Mouse (Mus musculus): ENCODE measurements around the gene Fbxl8. TPM values are rescaled to one million over a fixed set of nuclear protein-coding genes. Genes with fewer than 3 reads are reported as not detected.
"Not testable (repeated sequence)": the region's sequence is repeated elsewhere in the genome, so short reads cannot be mapped to it uniquely, and the experiment has no call there.

The Fbxl8 gene
- polyA plus RNA-seq (2016; fragmentation: Nextera tagmentation; extraction: Ambion mirVana) = 0.64 and 0.72 TPM in 2 replicates

DNA sequence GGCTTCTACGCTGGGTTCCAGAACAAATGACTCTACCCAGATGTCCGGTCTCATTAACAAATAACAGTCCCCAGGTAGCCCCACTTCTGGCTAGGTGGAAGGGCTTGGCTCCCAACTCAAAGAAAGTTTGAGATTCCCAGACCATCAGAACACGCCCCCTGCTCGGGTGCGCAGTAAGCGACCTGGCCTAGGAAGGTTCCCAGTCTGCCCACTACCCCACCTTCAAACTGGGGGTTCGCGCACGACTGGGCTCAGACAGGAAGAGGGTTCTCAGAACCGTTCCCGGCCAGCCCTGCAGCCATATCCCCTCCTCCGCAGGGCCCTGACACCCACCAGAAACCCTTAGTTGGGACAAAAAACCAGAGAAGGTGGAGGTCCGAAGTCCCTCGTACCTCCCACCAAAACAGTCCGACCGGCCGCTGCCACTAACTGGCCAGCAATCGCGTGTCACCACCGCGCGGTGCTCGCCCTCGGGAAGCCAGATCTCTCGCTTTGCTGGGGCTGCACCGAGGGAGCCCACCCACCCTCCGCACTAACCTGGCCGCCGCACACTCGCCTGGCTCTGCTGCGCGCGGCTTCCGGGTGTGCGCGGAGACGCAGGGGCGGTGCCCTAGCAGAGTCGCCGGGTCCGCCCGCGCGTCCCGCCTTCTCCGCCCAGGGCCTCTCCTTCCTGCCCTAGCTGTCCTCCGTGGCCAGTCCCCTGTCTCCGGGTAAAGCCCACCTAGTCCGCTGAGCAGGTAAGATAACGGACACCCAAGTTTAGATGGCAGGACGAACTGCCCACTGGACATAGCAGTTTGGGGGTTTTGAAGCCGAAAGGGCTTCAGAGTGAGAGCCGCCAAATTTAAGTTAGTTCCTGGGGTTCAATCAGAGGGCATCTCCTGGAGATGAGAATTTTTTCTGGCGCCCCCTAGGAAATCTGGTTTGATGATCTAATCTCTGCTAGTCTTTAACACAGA is at the start of gene Fbxl8, which contains the start of gene Tradd:
Gene Fbxl8, plus strand, starts transcription at position 625 of the 959 bp plus-strand sequence.
Gene Tradd, minus strand, starts transcription at position 586 of the 959 bp plus-strand sequence.
- Histone ChIP-seq H3K4me1 (peaks cover 37% of the 10 kb centered on the region), H3K9me3 (replicated peaks) (peaks cover 7% of the 10 kb centered on the region), H3K27me3 (ENCODE audit: low read depth, poor library complexity, severe bottlenecking) (peaks cover 100% of the 10 kb centered on the region), H3K27ac (replicated peaks) (peak within 1 kb of the TSS; percentile 28; the same call in 1 of the 2 replicates), H3K36me3 (no peaks in the 10 kb centered on the region), H3K4me3 (peak within 1 kb of the TSS; percentile 62)
- 2% methylated on average over 54 of the region's 54 CpGs for WGBS
- DNase-seq (ENCODE audit: low spot score) = peak; percentile 72

DNA sequence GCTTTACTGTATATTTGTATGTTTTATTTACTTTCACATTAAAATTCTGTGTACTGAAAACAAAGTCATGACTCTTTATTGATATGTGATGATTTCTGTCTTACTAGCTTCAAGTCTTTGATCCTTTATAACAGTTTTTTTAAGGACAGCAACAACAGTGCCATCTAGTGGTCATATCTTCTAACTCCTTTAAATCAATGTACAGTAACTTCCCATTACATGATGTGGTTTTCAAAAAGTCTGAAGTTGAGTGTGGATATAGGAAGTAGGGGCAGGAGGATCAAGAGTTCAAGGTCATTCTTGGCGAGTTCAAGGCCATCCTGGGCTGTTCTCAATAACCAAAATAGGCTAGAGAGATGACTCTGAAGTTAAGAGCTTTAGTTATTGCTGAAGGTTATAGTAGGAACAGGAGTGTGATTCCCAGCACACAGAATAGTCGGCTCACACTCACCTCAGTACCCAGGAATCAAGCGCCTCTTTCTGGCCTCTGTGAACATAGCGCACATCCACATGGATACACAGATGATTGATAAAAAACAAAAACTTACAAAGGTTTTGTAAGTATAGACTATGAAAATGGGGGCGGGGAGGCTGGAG is 46.4 kb upstream of the Fbxl8 start:
- 82% methylated on average over 5 of the region's 5 CpGs for WGBS
- Histone ChIP-seq H3K4me1 (no peaks in the 10 kb centered on the region), H3K27ac (replicated peaks) (no peak overlapping the region), H3K9me3 (replicated peaks) (no peaks in the 10 kb centered on the region), H3K27me3 (ENCODE audit: low read depth, poor library complexity, severe bottlenecking) (no peaks in the 10 kb centered on the region), H3K36me3 (peaks cover 33% of the 10 kb centered on the region), H3K4me3 (no peak overlapping the region)
- DNase-seq (ENCODE audit: low spot score) = no peak

DNA sequence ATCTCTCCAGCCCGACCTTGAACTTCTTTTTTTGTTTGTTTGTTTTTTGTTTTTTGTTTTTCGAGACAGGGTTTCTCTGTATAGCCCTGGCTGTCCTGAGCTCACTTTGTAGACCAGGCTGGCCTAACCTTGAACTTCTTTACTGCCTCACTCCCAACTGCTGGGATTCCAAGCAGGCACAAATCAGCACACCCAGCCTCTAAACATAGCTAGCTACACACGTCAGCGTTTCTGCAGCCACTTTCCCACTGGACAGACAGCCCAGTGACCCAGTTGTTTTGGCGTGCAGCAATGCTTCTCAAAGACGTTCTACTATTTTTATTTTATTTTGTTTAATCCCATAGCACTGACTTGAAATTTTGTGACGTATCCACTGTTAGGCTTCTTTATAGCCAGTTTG is 40.6 kb upstream of the Fbxl8 start:
- DNase-seq (ENCODE audit: low spot score) = no peak
- H3K9me3 ChIP-seq (replicated peaks) = no peaks in the 10 kb centered on the region
- WGBS = 87% methylated on average over 7 of the region's 7 CpGs
- H3K27ac ChIP-seq (replicated peaks) = no peak overlapping the region
- no peaks in the 10 kb centered on the region for H3K36me3 ChIP-seq
- H3K4me1 ChIP-seq = peaks cover 21% of the 10 kb centered on the region
- H3K27me3 ChIP-seq (ENCODE audit: low read depth, poor library complexity, severe bottlenecking) = no peaks in the 10 kb centered on the region
- H3K4me3 ChIP-seq = no peak overlapping the region; the same call in 1 of the 2 replicates

DNA sequence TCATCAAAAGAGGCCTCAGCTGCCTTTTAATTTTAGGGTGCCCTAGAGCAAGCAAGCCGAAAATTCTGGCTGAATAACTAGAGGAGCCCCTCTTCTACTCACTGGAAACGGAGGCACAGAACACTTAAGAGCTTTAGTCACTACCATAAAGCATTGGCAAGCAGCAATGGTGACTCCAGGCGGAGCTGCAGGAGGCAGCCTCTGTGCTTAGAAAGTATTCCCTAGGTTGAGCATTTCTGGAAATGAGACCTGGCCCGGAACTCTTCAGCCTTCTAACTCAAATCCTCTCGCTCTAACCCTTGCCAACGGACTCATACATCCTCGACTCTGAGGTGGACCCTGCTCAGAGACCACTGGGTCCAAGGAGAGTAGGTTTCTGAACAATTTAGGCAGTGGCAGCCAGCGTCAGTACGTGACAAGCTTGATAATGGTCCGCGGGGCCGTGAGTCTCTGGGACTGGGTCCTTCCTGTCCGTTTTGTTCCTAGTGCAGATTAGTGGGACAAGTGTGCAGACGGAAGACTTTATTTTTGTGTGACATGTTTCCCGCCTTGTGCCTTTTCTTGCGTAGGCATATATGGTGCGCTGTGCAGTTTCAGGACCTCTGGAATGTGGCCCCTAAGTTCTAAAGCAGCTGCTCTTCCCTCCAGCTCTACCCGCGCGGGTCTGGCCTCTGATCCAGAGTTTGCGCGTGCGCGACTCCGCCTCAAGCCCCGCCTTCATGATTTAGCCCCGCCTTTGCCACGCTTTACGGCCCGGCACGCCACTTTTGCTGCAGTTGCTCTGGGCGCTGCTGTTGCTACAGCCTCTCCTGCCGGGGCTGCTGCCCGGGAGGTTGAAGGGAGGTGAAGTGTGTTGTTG is 39.8 kb upstream of the Fbxl8 start, which contains the start of gene D230025D16Rik:
Gene D230025D16Rik, plus strand, starts transcription at position 733 of the 859 bp plus-strand sequence.
- Histone ChIP-seq H3K9me3 (replicated peaks) (no peaks in the 10 kb centered on the region), H3K4me1 (peaks cover 21% of the 10 kb centered on the region), H3K27ac (replicated peaks) (peak within 1 kb of the TSS; percentile 81), H3K27me3 (ENCODE audit: low read depth, poor library complexity, severe bottlenecking) (no peaks in the 10 kb centered on the region), H3K36me3 (no peaks in the 10 kb centered on the region), H3K4me3 (peak within 1 kb of the TSS; percentile 88)
- 3% methylated on average over 34 of the region's 34 CpGs for WGBS
- DNase-seq (ENCODE audit: low spot score) = peak; percentile 97

DNA sequence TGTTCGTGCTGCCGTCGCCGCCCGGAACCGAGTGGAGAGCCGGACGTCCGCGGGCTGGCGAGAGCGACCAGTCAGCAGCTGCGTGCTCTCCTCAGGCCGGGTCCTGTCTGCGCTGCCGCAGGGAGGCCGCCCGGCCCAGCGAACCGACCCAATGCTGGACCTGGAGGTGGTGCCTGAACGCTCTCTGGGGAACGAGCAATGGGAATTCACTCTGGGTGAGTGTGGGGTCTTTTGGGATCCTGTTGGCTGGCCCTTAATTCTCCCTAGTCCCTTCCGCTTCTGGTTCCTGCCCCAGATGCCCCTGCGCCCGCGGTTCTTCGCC is 39.2 kb upstream of the Fbxl8 start:
- Histone ChIP-seq H3K27me3 (ENCODE audit: low read depth, poor library complexity, severe bottlenecking) (no peaks in the 10 kb centered on the region), H3K36me3 (no peaks in the 10 kb centered on the region), H3K9me3 (replicated peaks) (no peaks in the 10 kb centered on the region), H3K4me1 (peaks cover 21% of the 10 kb centered on the region), H3K4me3 (peak overlapping the region; percentile 88), H3K27ac (replicated peaks) (peak overlapping the region; percentile 81)
- no peak for DNase-seq (ENCODE audit: low spot score)
- WGBS = under 1% methylated on average over 27 of the region's 27 CpGs

DNA sequence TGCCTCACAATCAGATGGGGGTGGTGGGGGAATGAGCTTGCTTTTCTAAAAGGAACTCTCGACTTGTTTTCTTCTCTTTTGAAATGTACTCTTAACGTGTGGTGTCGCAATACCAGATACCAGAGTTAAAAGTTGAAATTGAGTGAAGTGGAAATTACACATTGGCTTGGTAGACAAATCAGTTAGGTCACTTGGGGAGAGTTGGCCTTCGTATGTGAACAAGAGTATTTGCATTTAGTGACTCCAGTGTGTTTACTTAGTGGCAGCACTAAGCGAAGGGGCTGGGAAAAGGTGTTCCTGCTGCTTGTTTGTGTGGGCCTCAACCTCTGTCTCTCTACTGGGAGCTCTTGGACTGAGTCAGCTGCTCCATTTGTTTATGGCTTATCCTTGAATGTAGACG is 38.5 kb upstream of the Fbxl8 start:
- DNase-seq (ENCODE audit: low spot score) = no peak
- Histone ChIP-seq H3K4me1 (peaks cover 21% of the 10 kb centered on the region), H3K4me3 (peak overlapping the region; percentile 88), H3K27me3 (ENCODE audit: low read depth, poor library complexity, severe bottlenecking) (no peaks in the 10 kb centered on the region), H3K27ac (replicated peaks) (no peak overlapping the region), H3K36me3 (peaks cover under 1% of the 10 kb centered on the region; the same call in 1 of the 2 replicates), H3K9me3 (replicated peaks) (no peaks in the 10 kb centered on the region)
- WGBS = 35% methylated on average over 6 of the region's 6 CpGs

GRCm38 (mm10) chr8:105231503-105232320 is 32.7 kb upstream of the Fbxl8 start:
- no peak overlapping the region for H3K27ac ChIP-seq (replicated peaks)
- no peak overlapping the region for H3K4me3 ChIP-seq
- peaks cover 31% of the 10 kb centered on the region for H3K36me3 ChIP-seq
- 87% methylated on average over 12 of the region's 12 CpGs for WGBS
- no peaks in the 10 kb centered on the region for H3K27me3 ChIP-seq (ENCODE audit: low read depth, poor library complexity, severe bottlenecking)
- H3K4me1 ChIP-seq = no peaks in the 10 kb centered on the region
- no peak for DNase-seq (ENCODE audit: low spot score)
- no peaks in the 10 kb centered on the region for H3K9me3 ChIP-seq (replicated peaks)

GRCm38 (mm10) chr8:105232321-105232693 is 32.1 kb upstream of the Fbxl8 start:
- not testable (repeated sequence) for H3K27me3 ChIP-seq (ENCODE audit: low read depth, poor library complexity, severe bottlenecking); H3K9me3 ChIP-seq (replicated peaks); H3K4me1 ChIP-seq; H3K27ac ChIP-seq (replicated peaks); DNase-seq (ENCODE audit: low spot score); H3K4me3 ChIP-seq
- peaks cover 32% of the 10 kb centered on the region for H3K36me3 ChIP-seq
- 94% methylated on average over 4 of the region's 4 CpGs for WGBS

GRCm38 (mm10) chr8:105233126-105233935 is 31.1 kb upstream of the Fbxl8 start:
- no peaks in the 10 kb centered on the region for H3K9me3 ChIP-seq (replicated peaks)
- DNase-seq (ENCODE audit: low spot score) = no peak
- H3K4me1 ChIP-seq = no peaks in the 10 kb centered on the region
- H3K27me3 ChIP-seq (ENCODE audit: low read depth, poor library complexity, severe bottlenecking) = no peaks in the 10 kb centered on the region
- H3K27ac ChIP-seq (replicated peaks) = no peak overlapping the region
- 77% methylated on average over 1 of the region's 1 CpGs for WGBS
- peaks cover 41% of the 10 kb centered on the region for H3K36me3 ChIP-seq
- no peak overlapping the region for H3K4me3 ChIP-seq

- Histone ChIP-seq H3K27ac (replicated peaks) (no peak overlapping the region), H3K4me1 (no peaks in the 10 kb centered on the region), H3K36me3 (peaks cover 60% of the 10 kb centered on the region), H3K9me3 (replicated peaks) (no peaks in the 10 kb centered on the region), H3K4me3 (no peak overlapping the region), H3K27me3 (ENCODE audit: low read depth, poor library complexity, severe bottlenecking) (no peaks in the 10 kb centered on the region)
- 89% methylated on average over 1 of the region's 1 CpGs for WGBS
- DNase-seq (ENCODE audit: low spot score) = no peak
Measured at GRCm38 (mm10) chr8:105235206-105235605, 29.2 kb upstream of the Fbxl8 start.

- Histone ChIP-seq H3K27me3 (ENCODE audit: low read depth, poor library complexity, severe bottlenecking) (no peaks in the 10 kb centered on the region), H3K4me3 (no peak overlapping the region), H3K4me1 (no peaks in the 10 kb centered on the region), H3K9me3 (replicated peaks) (no peaks in the 10 kb centered on the region), H3K36me3 (peaks cover 74% of the 10 kb centered on the region), H3K27ac (replicated peaks) (no peak overlapping the region)
- no peak for DNase-seq (ENCODE audit: low spot score)
- WGBS = 92% methylated on average over 14 of the region's 14 CpGs
Measured at GRCm38 (mm10) chr8:105237442-105238142, 26.9 kb upstream of the Fbxl8 start.

Measured in midbrain, embryonic 10.5 days (tissue).